Mouse (Mus musculus) limb, embryonic 14.5 days (tissue): ENCODE data around the gene Mapre1. TPM values are rescaled to one million over a fixed set of nuclear protein-coding genes. Genes with fewer than 3 reads are reported as not detected.
"Not testable (repeated sequence)": the region's sequence is repeated elsewhere in the genome, so short reads cannot be mapped to it uniquely, and the experiment has no call there.

ENCODE experiments used
- ATAC-seq: fragments of 200-750 bp; cut with Nextera tagmentation; 2 replicates; pipeline ENCODE4 v1.8.0; 2017; ENCODE audit warnings: low read depth, moderate number of reproducible peaks, moderate TSS enrichment; ENCODE audit not compliant: low FRiP score
- DNase-seq: peaks from one replicate; pipeline ENCODE4 v3.0.0-alpha.2; 2015; ENCODE audit warnings: low spot score
- H3K27ac ChIP-seq: fragments of 300-500 bp; sonication (generic); replicated peaks from 2 replicates; pipeline ENCODE4 v1.5.1; 2014; ENCODE audit warnings: low read depth, mild to moderate bottlenecking, low read length, moderate library complexity, mixed read lengths
- H3K27me3 ChIP-seq: fragments of 300-500 bp; sonication (generic); 2 replicates; pipeline ENCODE4 v1.6.1; 2014; ENCODE audit warnings: low read length, mixed read lengths; ENCODE audit not compliant: control insufficient read depth, insufficient read depth
- H3K36me3 ChIP-seq: fragments of 300-500 bp; sonication (generic); 2 replicates; pipeline ENCODE4 v1.6.1; 2014; ENCODE audit warnings: mild to moderate bottlenecking, low read length, moderate library complexity, mixed read lengths; ENCODE audit not compliant: control insufficient read depth, insufficient read depth
- H3K4me1 ChIP-seq: fragments of 300-500 bp; sonication (generic); 2 replicates; pipeline ENCODE4 v1.6.1; 2014; ENCODE audit warnings: antibody characterized with exemption, low read length, mixed read lengths; ENCODE audit not compliant: control insufficient read depth, insufficient read depth
- H3K4me2 ChIP-seq: fragments of 300-500 bp; sonication (generic); replicated peaks from 2 replicates; pipeline ENCODE4 v1.6.1; 2014; ENCODE audit warnings: low read depth, mild to moderate bottlenecking, low read length, moderate library complexity; ENCODE audit not compliant: severe bottlenecking
- H3K4me3 ChIP-seq: fragments of 300-500 bp; sonication (generic); replicated peaks from 2 replicates; pipeline ENCODE4 v1.5.1; 2014; ENCODE audit warnings: low read length
- H3K9ac ChIP-seq: fragments of 300-500 bp; sonication (generic); 2 replicates; pipeline ENCODE4 v1.6.1; 2014; ENCODE audit warnings: mild to moderate bottlenecking, low read depth, low read length, moderate library complexity; ENCODE audit not compliant: severe bottlenecking
- H3K9me3 ChIP-seq: fragments of 300-500 bp; sonication (generic); 2 replicates; pipeline ENCODE4 v1.6.1; 2016; ENCODE audit warnings: low read length; ENCODE audit not compliant: control insufficient read depth
- POLR2A ChIP-seq: fragments of 200-500 bp; IDR thresholded peaks from 2 replicates; pipeline ENCODE4 v1.8.0; 2012; ENCODE audit warnings: inconsistent platforms, mild to moderate bottlenecking, moderate library complexity, borderline replicate concordance; ENCODE audit not compliant: insufficient read depth, insufficient read length; ENCODE audit errors: extremely low read depth
- WGBS: fragments of 180-500 bp; shearing (Covaris S2); extraction: QIAGEN DNeasy Blood & Tissue Kit; methylation state at CpG from one replicate; pipeline ENCODE4 v1.1.7; 2014; 5-methylcytosine and 5-hydroxymethylcytosine counted together
- polyA plus RNA-seq, 2 experiments: library from polyadenylated mRNA; depleted of rRNA in 1 of 2; stranded (reverse) in 1 of 2; unstranded in 1 of 2; fragments of >200 nt; fragmentation: Nextera tagmentation in 1 of 2; extraction: Ambion mirVana in 1 of 2; gene quantifications; 2 replicates each; pipeline versions ENCODE4 v1.2.1 to v1.2.3; 2012 to 2014

Gene Mapre1
- polyA plus RNA-seq, 2 experiments = 36.1 to 203 TPM

- no peak for TF ChIP-seq POLR2A
Observed at GRCm38 (mm10) chr2:153710701-153711330, 30.3 kb upstream of the Mapre1 start.

GRCm38 (mm10) chr2:153712646-153713091, 28.4 kb upstream of the Mapre1 start:
- H3K9ac ChIP-seq = no peak overlapping the region
- no peak overlapping the region for H3K4me3 ChIP-seq
- H3K4me1 ChIP-seq = 0 out of 2 replicates have a peak, but pooled peaks cover 3% of the 10 kb centered on the region
- no peaks in the 10 kb centered on the region for H3K27me3 ChIP-seq
- 58% methylated on average over 3 of the region's 3 CpGs for WGBS
- no peak for TF ChIP-seq POLR2A
- H3K27ac ChIP-seq = peak overlapping the region; percentile 63; the same call in 1 of the 2 replicates
- DNase-seq (no peak), ATAC-seq (no peak)
- no peaks in the 10 kb centered on the region for H3K36me3 ChIP-seq
- H3K9me3 ChIP-seq = no peaks in the 10 kb centered on the region
- H3K4me2 ChIP-seq = no peak overlapping the region

More at GRCm38 (mm10) chr2:153710701-153711330, 30.3 kb upstream of the Mapre1 start:
- Histone ChIP-seq H3K4me2 (no peak overlapping the region), H3K27ac (no peak overlapping the region), H3K4me1 (0 out of 2 replicates have a peak, but pooled peaks cover 3% of the 10 kb centered on the region), H3K9ac (no peak overlapping the region), H3K36me3 (no peaks in the 10 kb centered on the region), H3K4me3 (no peak overlapping the region), H3K9me3 (no peaks in the 10 kb centered on the region), H3K27me3 (no peaks in the 10 kb centered on the region)
- ATAC-seq (0 out of 2 replicates have a peak, but pooled peaks have one; percentile 18), DNase-seq (peak; percentile 45)
- WGBS = 53% methylated on average over 8 of the region's 8 CpGs

- Histone ChIP-seq H3K4me1 (0 out of 2 replicates have a peak, but pooled peaks cover 3% of the 10 kb centered on the region), H3K27ac (0 out of 2 replicates have a peak overlapping the region, but pooled peaks have one; percentile 63), H3K4me2 (no peak overlapping the region), H3K9ac (no peak overlapping the region), H3K4me3 (no peak overlapping the region), H3K36me3 (no peaks in the 10 kb centered on the region), H3K27me3 (no peaks in the 10 kb centered on the region), H3K9me3 (no peaks in the 10 kb centered on the region)
- peak; percentile 34 for DNase-seq
- no peak for TF ChIP-seq POLR2A
- peak; percentile 75 for ATAC-seq
- WGBS = 53% methylated on average over 4 of the region's 4 CpGs
Observed at GRCm38 (mm10) chr2:153713227-153713626, 27.8 kb upstream of the Mapre1 start.

- not testable (repeated sequence) for H3K4me1 ChIP-seq, ATAC-seq, H3K9ac ChIP-seq, H3K36me3 ChIP-seq, H3K4me3 ChIP-seq, H3K9me3 ChIP-seq, H3K4me2 ChIP-seq, H3K27ac ChIP-seq, DNase-seq, H3K27me3 ChIP-seq
- 82% methylated on average over 3 of the region's 3 CpGs for WGBS
Observed at GRCm38 (mm10) chr2:153717861-153718260, 23.2 kb upstream of the Mapre1 start.

GRCm38 (mm10) chr2:153723098-153723497, 18.0 kb upstream of the Mapre1 start:
- Histone ChIP-seq H3K4me1 (no peaks in the 10 kb centered on the region), H3K36me3 (no peaks in the 10 kb centered on the region), H3K27me3 (no peaks in the 10 kb centered on the region), H3K4me3 (no peak overlapping the region), H3K4me2 (no peak overlapping the region), H3K9me3 (no peaks in the 10 kb centered on the region), H3K27ac (no peak overlapping the region), H3K9ac (no peak overlapping the region)
- TF ChIP-seq POLR2A = no peak
- 76% methylated on average over 1 of the region's 1 CpGs for WGBS
- ATAC-seq (no peak), DNase-seq (no peak)
